Mouse (Mus musculus) CH12.LX (cell line): ENCODE results near the gene Dnmt3l.

Experiments used
- CHD1 ChIP-seq: IDR thresholded peaks from 2 replicates; pipeline ENCODE4 v1.6.1; 2012; ENCODE audit warnings: low read depth, low read length, improper control_type of control experiment, inconsistent platforms
- CHD2 ChIP-seq: IDR thresholded peaks from 2 replicates; pipeline ENCODE4 v1.6.1; 2011; ENCODE audit warnings: low read length, improper control_type of control experiment
- CTCF ChIP-seq, 2 experiments: IDR thresholded peaks in 1 of 2; conservative IDR thresholded peaks in 1 of 2; 2 replicates each; pipeline ENCODE4 v1.5.1; 2011 to 2012; ENCODE audit warnings: low read depth in 2 of 2, low read length in 2 of 2, improper control_type of control experiment in 1 of 2, inconsistent platforms in 1 of 2, mild to moderate bottlenecking in 1 of 2, moderate library complexity in 1 of 2
- EP300 ChIP-seq: IDR thresholded peaks from 2 replicates; pipeline ENCODE4 v1.6.1; 2011; ENCODE audit warnings: low read length, improper control_type of control experiment
- IRF4 ChIP-seq: IDR thresholded peaks from 2 replicates; pipeline ENCODE4 v1.6.1; 2014; ENCODE audit warnings: low read depth, mild to moderate bottlenecking, inconsistent platforms, low read length, improper control_type of control experiment
- KAT2A ChIP-seq: IDR thresholded peaks from 2 replicates; pipeline ENCODE4 v1.6.1; 2012; ENCODE audit warnings: low read length, improper control_type of control experiment, inconsistent platforms; ENCODE audit not compliant: insufficient replicate concordance
- MAFK ChIP-seq: IDR thresholded peaks from 2 replicates; pipeline ENCODE4 v1.6.1; 2011; ENCODE audit warnings: low read length, improper control_type of control experiment; ENCODE audit not compliant: insufficient replicate concordance
- POLR2A ChIP-seq: IDR thresholded peaks from 2 replicates; pipeline ENCODE4 v1.6.1; 2011; ENCODE audit warnings: low read depth, mild to moderate bottlenecking, improper control_type of control experiment, low read length
- RAD21 ChIP-seq: IDR thresholded peaks from 2 replicates; pipeline ENCODE4 v1.6.1; 2011; ENCODE audit warnings: low read depth, mild to moderate bottlenecking, low read length, improper control_type of control experiment, moderate library complexity
- TCF12 ChIP-seq: IDR thresholded peaks from 2 replicates; pipeline ENCODE4 v1.6.1; 2014; ENCODE audit warnings: low read depth, mild to moderate bottlenecking, inconsistent platforms, low read length, improper control_type of control experiment
- UBTF ChIP-seq: IDR thresholded peaks from 2 replicates; pipeline ENCODE4 v1.6.1; 2012; ENCODE audit warnings: low read depth, mild to moderate bottlenecking, inconsistent platforms, low read length, improper control_type of control experiment, moderate library complexity
- USF1 ChIP-seq: IDR thresholded peaks from 2 replicates; pipeline ENCODE4 v1.6.1; 2014; ENCODE audit warnings: low read depth, mild to moderate bottlenecking, inconsistent platforms, low read length, improper control_type of control experiment

GRCm38 (mm10) chr10:78063122-78063521 is 21.4 kb downstream of the Dnmt3l start:
- TF ChIP-seq TCF12 (0 out of 2 replicates have a peak, but pooled peaks have one; percentile 28), EP300 (peak; percentile 98), POLR2A (no peak), IRF4 (peak; percentile 98), MAFK (0 out of 2 replicates have a peak, but pooled peaks have one; percentile 28), USF1 (no peak), CTCF (conservative IDR thresholded peaks at IDR 0.05 in 1 of 2, IDR thresholded peaks at IDR 0.05 in 1 of 2; ENCODE audit: low read depth in 2 of 2, low read length in 2 of 2) (no peak), KAT2A (no peak), UBTF (no peak), RAD21 (no peak; the same call in 1 of the 2 replicates), CHD2 (peak; percentile 50; the same call in 1 of the 2 replicates), CHD1 (no peak)
